ENCODE assay signal across 7 mouse cellular contexts in genomic region chr16:92695200-92695921, GRCm38 (mm10).
DNase-seq lines count a peak whose midpoint lies in the region; ATAC-seq and TF ChIP-seq lines count a peak whose summit lies in the region.

No protein-coding gene starts in this region.

- H3K9me3 ChIP-seq in heart, embryonic 16.5 days (replicated peaks; ENCODE audit: control insufficient read depth, low read length): no peaks in the 10 kb centered on the region
- no peaks in the 10 kb centered on the region for H3K9me3 ChIP-seq in limb, embryonic 14.5 days (ENCODE audit: control insufficient read depth, low read length)

- WGBS in spleen, adult 2 months: 79% methylated on average over 43 of the region's 43 CpGs
- under 1% methylated on average over 43 of the region's 43 CpGs for WGBS in heart, embryonic 16.5 days
- under 1% methylated on average over 43 of the region's 43 CpGs for WGBS in limb, embryonic 14.5 days

- no peak for ATAC-seq in heart, embryonic 16.5 days (replicated peaks; ENCODE audit: extremely low read depth, insufficient read depth, low FRiP score)
- no peak for ATAC-seq in limb, embryonic 14.5 days (ENCODE audit: low FRiP score, low read depth)

- peaks cover 9% of the 10 kb centered on the region for H3K4me1 ChIP-seq in spleen, adult 2 months (ENCODE audit: control insufficient read depth, insufficient read depth, insufficient read length)
- H3K4me1 ChIP-seq in brown adipose tissue, adult 24 weeks (ENCODE audit: control insufficient read depth, insufficient read depth, insufficient read length, low read length): no peaks in the 10 kb centered on the region
- H3K4me1 ChIP-seq in heart, embryonic 16.5 days (ENCODE audit: control insufficient read depth, insufficient read depth, low read length): peaks cover 9% of the 10 kb centered on the region
- H3K4me1 ChIP-seq in limb, embryonic 14.5 days (ENCODE audit: control insufficient read depth, insufficient read depth, low read length): peaks cover 36% of the 10 kb centered on the region

- no peak for TF ChIP-seq CTCF in spleen, adult 2 months (IDR thresholded peaks at IDR 0.05; ENCODE audit: extremely low read depth, insufficient read depth, insufficient read length, insufficient replicate concordance)

- H3K27ac ChIP-seq in spleen, adult 2 months (ENCODE audit: insufficient read depth, low read length): no peak overlapping the region
- H3K27ac ChIP-seq in brown adipose tissue, adult 24 weeks (replicated peaks; ENCODE audit: low read depth, low read length): no peak overlapping the region; the same call in 1 of the 2 replicates
- no peak overlapping the region for H3K27ac ChIP-seq in heart, embryonic 16.5 days (ENCODE audit: low read length)
- H3K27ac ChIP-seq in limb, embryonic 14.5 days (replicated peaks; ENCODE audit: low read depth, low read length): no peak overlapping the region

- H3K4me3 ChIP-seq in spleen, adult 2 months (ENCODE audit: extremely low read depth, insufficient read depth, insufficient read length): peak overlapping the region; percentile 24; the same call in 1 of the 2 replicates
- H3K4me3 ChIP-seq in brown adipose tissue, adult 24 weeks (ENCODE audit: insufficient read depth, low read depth, low read length): peak overlapping the region; percentile 48
- H3K4me3 ChIP-seq in heart, embryonic 16.5 days (ENCODE audit: low read length): peak overlapping the region; percentile 43
- H3K4me3 ChIP-seq in limb, embryonic 14.5 days (replicated peaks; ENCODE audit: low read length): peak overlapping the region; percentile 56

- H3K9ac ChIP-seq in heart, embryonic 16.5 days (ENCODE audit: low read length): peak overlapping the region; percentile 48
- H3K9ac ChIP-seq in limb, embryonic 14.5 days (ENCODE audit: low read depth, low read length, severe bottlenecking): peak overlapping the region; percentile 52

- DNase-seq in spleen, adult 2 months (ENCODE audit: low read depth in 1 of 2, low spot score in 2 of 2): no peak
- no peak for DNase-seq in spleen, postnatal 36 days (ENCODE audit: low spot score in 2 of 2)
- no peak for DNase-seq in limb, embryonic 14.5 days (ENCODE audit: low spot score)
- DNase-seq in neural tube, embryonic 10.5 days (ENCODE audit: extremely low spot score, low spot score): peak; percentile 77
- DNase-seq in testis, postnatal 14 days (ENCODE audit: low spot score): no peak

- H3K27me3 ChIP-seq in spleen, adult 2 months (ENCODE audit: control insufficient read depth, insufficient read depth, low read length): no peaks in the 10 kb centered on the region
- peaks cover 46% of the 10 kb centered on the region for H3K27me3 ChIP-seq in heart, embryonic 16.5 days (ENCODE audit: control insufficient read depth, insufficient read depth, low read length)
- peaks cover 37% of the 10 kb centered on the region for H3K27me3 ChIP-seq in limb, embryonic 14.5 days (ENCODE audit: control insufficient read depth, insufficient read depth, low read length)

- peak overlapping the region; percentile 39 for H3K4me2 ChIP-seq in heart, embryonic 16.5 days (ENCODE audit: low read depth, low read length)
- H3K4me2 ChIP-seq in limb, embryonic 14.5 days (replicated peaks; ENCODE audit: low read depth, low read length, severe bottlenecking): peak overlapping the region; percentile 100

- peaks cover 2% of the 10 kb centered on the region; the same call in 1 of the 2 replicates for H3K36me3 ChIP-seq in spleen, adult 2 months (ENCODE audit: control insufficient read depth, insufficient read depth, low read length)
- no peaks in the 10 kb centered on the region for H3K36me3 ChIP-seq in heart, embryonic 16.5 days (ENCODE audit: control insufficient read depth, insufficient read depth)
- no peaks in the 10 kb centered on the region for H3K36me3 ChIP-seq in limb, embryonic 14.5 days (ENCODE audit: control insufficient read depth, insufficient read depth, low read length)

- no peak for TF ChIP-seq POLR2A in spleen, adult 2 months (IDR thresholded peaks at IDR 0.05; ENCODE audit: low read depth, low read length)
- no peak for TF ChIP-seq POLR2A in limb, embryonic 14.5 days (IDR thresholded peaks at IDR 0.05; ENCODE audit: borderline replicate concordance, extremely low read depth, insufficient read depth, insufficient read length)
